8 mouse cellular contexts compared by ENCODE assay signal in the genomic region with DNA sequence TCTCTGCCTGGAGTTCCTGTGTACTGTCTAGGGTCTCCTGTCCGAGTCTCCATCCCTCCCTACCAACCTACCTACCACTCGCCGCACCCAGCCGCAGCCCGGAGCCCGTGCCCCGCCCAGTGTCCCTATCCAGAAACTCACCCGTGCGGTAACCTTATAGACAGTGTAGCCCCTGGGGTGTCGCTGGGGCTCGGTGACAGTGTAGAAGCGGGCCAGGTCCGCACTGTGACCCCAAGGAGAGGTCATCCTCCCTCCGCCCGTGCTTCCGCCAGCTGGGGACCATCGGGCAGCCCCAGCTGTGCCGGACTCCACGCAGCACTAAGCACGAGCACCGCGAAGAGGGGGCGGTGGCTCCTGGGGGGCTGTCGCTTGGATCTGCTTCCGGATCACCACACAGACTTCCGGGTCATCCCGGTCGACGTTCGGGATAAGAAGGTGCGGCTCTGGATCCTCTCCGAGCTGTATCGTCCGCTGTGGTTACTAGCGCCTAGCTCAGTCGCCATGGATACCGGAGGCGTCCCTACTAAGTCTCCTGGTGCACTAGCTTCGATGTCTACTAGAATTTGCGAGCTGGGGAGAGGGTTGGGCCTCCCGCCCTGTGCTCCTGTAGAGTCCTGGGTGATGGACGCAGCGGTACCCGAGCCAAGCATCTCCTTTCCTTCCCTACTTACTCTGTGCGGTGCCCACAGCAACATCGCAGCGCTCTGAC. TPM values are rescaled to one million over a fixed set of nuclear protein-coding genes. Genes with fewer than 3 reads are reported as not detected.
DNase-seq lines count a peak whose midpoint lies in the region; ATAC-seq and TF ChIP-seq lines count a peak whose summit lies in the region.

A gene (minus strand): TSS at position 356 of the 709 bp plus-strand sequence.

- peak within 1 kb of the TSS; percentile 83 for H3K4me2 ChIP-seq in heart, embryonic 15.5 days
- H3K4me2 ChIP-seq in liver, embryonic 14.5 days (ENCODE audit: low read depth) = peak within 1 kb of the TSS; percentile 72
- peak within 1 kb of the TSS; percentile 84 for H3K4me2 ChIP-seq in neural tube, embryonic 11.5 days (ENCODE audit: low read depth)
- peak within 1 kb of the TSS; percentile 86 for H3K4me2 ChIP-seq in stomach, embryonic 16.5 days (ENCODE audit: low read depth, low read length)

- peak; percentile 36 to 37 for DNase-seq in CD8-positive naive resting alpha-beta T cell, adult 2 months (ENCODE audit: low read depth in 2 of 2, low spot score in 2 of 2)
- peak; percentile 56 for DNase-seq in c-Kit-positive CD71-negative TER-119-negative erythroid progenitor cells, embryonic 14.5 days (ENCODE audit: low read depth)
- peak; percentile 77 for DNase-seq in forebrain, embryonic 10.5 days (ENCODE audit: extremely low spot score, low spot score)
- DNase-seq in kidney, postnatal 25 days = peak; percentile 87 to 91
- peak; percentile 62 to 65 (median 64) for DNase-seq in liver, embryonic 14.5 days (ENCODE audit: low read depth in 3 of 3, low spot score in 3 of 3)
- DNase-seq in neural tube, embryonic 11.5 days (ENCODE audit: low spot score) = peak; percentile 87

- no peaks in the 10 kb centered on the region for H3K9me3 ChIP-seq in forebrain, embryonic 10.5 days
- H3K9me3 ChIP-seq in heart, embryonic 15.5 days (replicated peaks) = no peaks in the 10 kb centered on the region
- no peaks in the 10 kb centered on the region for H3K9me3 ChIP-seq in liver, embryonic 14.5 days (ENCODE audit: control insufficient read depth, low read length)
- no peaks in the 10 kb centered on the region for H3K9me3 ChIP-seq in neural tube, embryonic 11.5 days (ENCODE audit: control insufficient read depth, low read length)
- H3K9me3 ChIP-seq in stomach, embryonic 16.5 days (replicated peaks; ENCODE audit: control insufficient read depth, low read length) = no peaks in the 10 kb centered on the region

- ATAC-seq in heart, embryonic 15.5 days (replicated peaks; ENCODE audit: insufficient number of reproducible peaks, insufficient read depth, low FRiP score, low read depth) = peak; percentile 86
- ATAC-seq in liver, embryonic 14.5 days (ENCODE audit: insufficient read depth) = peak; percentile 89
- peak; percentile 93 for ATAC-seq in neural tube, embryonic 11.5 days (ENCODE audit: insufficient read depth, low FRiP score, low TSS enrichment)
- ATAC-seq in stomach, embryonic 16.5 days (ENCODE audit: insufficient read depth, low FRiP score) = peak; percentile 91

- TF ChIP-seq CTCF in liver, embryonic 14.5 days (IDR thresholded peaks at IDR 0.05; ENCODE audit: low read depth) = no peak

- TF ChIP-seq EP300 in liver, embryonic 14.5 days (IDR thresholded peaks at IDR 0.05; ENCODE audit: low read depth) = no peak

- no peaks in the 10 kb centered on the region for H3K36me3 ChIP-seq in forebrain, embryonic 10.5 days (replicated peaks)
- no peaks in the 10 kb centered on the region for H3K36me3 ChIP-seq in heart, embryonic 15.5 days
- H3K36me3 ChIP-seq in liver, embryonic 14.5 days (replicated peaks; ENCODE audit: control insufficient read depth, insufficient read depth, low read depth) = no peaks in the 10 kb centered on the region
- no peaks in the 10 kb centered on the region for H3K36me3 ChIP-seq in neural tube, embryonic 11.5 days (ENCODE audit: control insufficient read depth, insufficient read depth, low read length)
- no peaks in the 10 kb centered on the region for H3K36me3 ChIP-seq in stomach, embryonic 16.5 days (ENCODE audit: control insufficient read depth, insufficient read depth, low read length)

- H3K9ac ChIP-seq in heart, embryonic 15.5 days = peak within 1 kb of the TSS; percentile 80
- peak within 1 kb of the TSS; percentile 32 for H3K9ac ChIP-seq in liver, embryonic 14.5 days (replicated peaks)
- peak within 1 kb of the TSS; percentile 75 for H3K9ac ChIP-seq in neural tube, embryonic 11.5 days (ENCODE audit: low read length)
- peak within 1 kb of the TSS; percentile 86 for H3K9ac ChIP-seq in stomach, embryonic 16.5 days (ENCODE audit: low read length)

- H3K4me1 ChIP-seq in forebrain, embryonic 10.5 days = peaks cover 32% of the 10 kb centered on the region
- peaks cover 11% of the 10 kb centered on the region for H3K4me1 ChIP-seq in heart, embryonic 15.5 days (replicated peaks)
- H3K4me1 ChIP-seq in liver, embryonic 14.5 days (replicated peaks; ENCODE audit: control insufficient read depth in 2 of 2, insufficient read depth in 2 of 2, low read length in 1 of 2) = peaks cover 0 to 11% of the 10 kb centered on the region in 2 experiments; a peak in 2 of 4 replicates
- H3K4me1 ChIP-seq in neural tube, embryonic 11.5 days (ENCODE audit: control insufficient read depth, insufficient read depth, low read length) = peaks cover 5% of the 10 kb centered on the region
- peaks cover 8% of the 10 kb centered on the region for H3K4me1 ChIP-seq in stomach, embryonic 16.5 days (ENCODE audit: control insufficient read depth, insufficient read depth, low read length)

- H3K27ac ChIP-seq in forebrain, embryonic 10.5 days = peak within 1 kb of the TSS; percentile 89
- H3K27ac ChIP-seq in heart, embryonic 15.5 days = peak within 1 kb of the TSS; percentile 15; the same call in 1 of the 2 replicates
- H3K27ac ChIP-seq in liver, embryonic 14.5 days = no peak within 1 kb of the TSS
- peak within 1 kb of the TSS; percentile 58 for H3K27ac ChIP-seq in neural tube, embryonic 11.5 days (ENCODE audit: low read depth, low read length)
- peak within 1 kb of the TSS; percentile 41; the same call in 1 of the 2 replicates for H3K27ac ChIP-seq in stomach, embryonic 16.5 days (ENCODE audit: low read length)

- under 1% methylated on average over 47 of the region's 47 CpGs for WGBS in forebrain, embryonic 10.5 days
- WGBS in heart, embryonic 15.5 days = under 1% methylated on average over 47 of the region's 47 CpGs
- under 1% methylated on average over 47 of the region's 47 CpGs for WGBS in liver, embryonic 14.5 days (ENCODE audit: insufficient replicate concordance)
- under 1% methylated on average over 47 of the region's 47 CpGs for WGBS in neural tube, embryonic 11.5 days
- under 1% methylated on average over 47 of the region's 47 CpGs for WGBS in stomach, embryonic 16.5 days

- H3K4me3 ChIP-seq in forebrain, embryonic 10.5 days = peak within 1 kb of the TSS; percentile 91
- peak within 1 kb of the TSS; percentile 74 for H3K4me3 ChIP-seq in heart, embryonic 15.5 days
- peak within 1 kb of the TSS; percentile 65 to 76 for H3K4me3 ChIP-seq in liver, embryonic 14.5 days (ENCODE audit: insufficient read depth in 1 of 2, low read depth in 2 of 2, low read length in 2 of 2)
- peak within 1 kb of the TSS; percentile 77 for H3K4me3 ChIP-seq in neural tube, embryonic 11.5 days (ENCODE audit: low read depth, low read length)
- H3K4me3 ChIP-seq in stomach, embryonic 16.5 days (replicated peaks; ENCODE audit: low read length) = peak within 1 kb of the TSS; percentile 93

- H3K27me3 ChIP-seq in forebrain, embryonic 10.5 days (ENCODE audit: poor library complexity, severe bottlenecking) = no peaks in the 10 kb centered on the region
- H3K27me3 ChIP-seq in heart, embryonic 15.5 days = no peaks in the 10 kb centered on the region
- no peaks in the 10 kb centered on the region for H3K27me3 ChIP-seq in liver, embryonic 14.5 days (ENCODE audit: control insufficient read depth, insufficient read depth, low read length)
- H3K27me3 ChIP-seq in neural tube, embryonic 11.5 days (ENCODE audit: control insufficient read depth, insufficient read depth, low read length) = no peaks in the 10 kb centered on the region
- H3K27me3 ChIP-seq in stomach, embryonic 16.5 days (ENCODE audit: control insufficient read depth, insufficient read depth, low read length) = no peaks in the 10 kb centered on the region

RNA-seq across cellular contexts. Expression of the gene that starts here (rescaled TPM):
- polyA plus RNA-seq in forebrain, embryonic 10.5 days (2016; fragmentation: Nextera tagmentation; extraction: Ambion mirVana) = 14.7 and 17.3 TPM in 2 replicates
- 8.8 and 11.9 TPM in 2 replicates for polyA plus RNA-seq in heart, embryonic 15.5 days (2015; fragmentation: Nextera tagmentation; extraction: Ambion mirVana)
- polyA plus RNA-seq in liver, embryonic 14.5 days (2012; rRNA removed) = 1.5 and 1.9 TPM in 2 replicates
- 3.5 and 3.6 TPM in 2 replicates for polyA plus RNA-seq in liver, embryonic 14.5 days (2014; fragmentation: Nextera tagmentation; extraction: Ambion mirVana)
- 21.5 and 22.5 TPM in 2 replicates for polyA plus RNA-seq in neural tube, embryonic 11.5 days (2014; fragmentation: Nextera tagmentation; extraction: Ambion mirVana)
- polyA plus RNA-seq in stomach, embryonic 16.5 days (2015; fragmentation: Nextera tagmentation; extraction: Ambion mirVana) = 12.6 and 12.7 TPM in 2 replicates

Comparison
In these comparisons a context has a peak if more than half of its experiments do, and no peak if none do; other contexts are left out.
1. DNase-seq: peak in every context shown above with its lines; median percentile 89 in kidney, postnatal 25 days; 87 in neural tube, embryonic 11.5 days; 77 in forebrain, embryonic 10.5 days; 64 in liver, embryonic 14.5 days; 56 in c-Kit-positive CD71-negative TER-119-negative erythroid progenitor cells, embryonic 14.5 days; 36 in CD8-positive naive resting alpha-beta T cell, adult 2 months.
2. H3K9ac ChIP-seq: peak in every context shown above with its lines; median percentile 86 in stomach, embryonic 16.5 days; 80 in heart, embryonic 15.5 days; 75 in neural tube, embryonic 11.5 days; 32 in liver, embryonic 14.5 days.